Mouse (Mus musculus): Measurements from ENCODE around the gene Camk2d.
A peak's percentile ranks its signal among the peaks of the same experiment; 100 is the strongest.

Gene Camk2d

GRCm38 (mm10) chr3:126650747-126651146 lies 54.6 kb downstream of the Camk2d start:
- DNase-seq (ENCODE audit: low read depth, low spot score) = no peak

GRCm38 (mm10) chr3:126652361-126652760 lies 56.3 kb downstream of the Camk2d start:
- DNase-seq (ENCODE audit: low read depth, low spot score) = no peak

GRCm38 (mm10) chr3:126653118-126653517 lies 57.0 kb downstream of the Camk2d start:
- no peak for DNase-seq (ENCODE audit: low read depth, low spot score)

- DNase-seq (ENCODE audit: low read depth, low spot score) = no peak
Observed at GRCm38 (mm10) chr3:126656173-126656572, 60.1 kb downstream of the Camk2d start.

- DNase-seq (ENCODE audit: low read depth, low spot score) = no peak
Observed at GRCm38 (mm10) chr3:126657895-126658294, 61.8 kb downstream of the Camk2d start.

GRCm38 (mm10) chr3:126658791-126659190 lies 62.7 kb downstream of the Camk2d start:
- no peak for DNase-seq (ENCODE audit: low read depth, low spot score)

- no peak for DNase-seq (ENCODE audit: low read depth, low spot score)
Observed at GRCm38 (mm10) chr3:126659235-126659634, 63.1 kb downstream of the Camk2d start.

GRCm38 (mm10) chr3:126659832-126660564 lies 63.9 kb downstream of the Camk2d start:
- no peak for DNase-seq (ENCODE audit: low read depth, low spot score)

GRCm38 (mm10) chr3:126660575-126660974 lies 64.5 kb downstream of the Camk2d start:
- no peak for DNase-seq (ENCODE audit: low read depth, low spot score)

- DNase-seq (ENCODE audit: low read depth, low spot score) = no peak
Observed at GRCm38 (mm10) chr3:126660986-126661385, 64.9 kb downstream of the Camk2d start.

- DNase-seq (ENCODE audit: low read depth, low spot score) = no peak
Observed at GRCm38 (mm10) chr3:126661920-126662319, 65.8 kb downstream of the Camk2d start.

- no peak for DNase-seq (ENCODE audit: low read depth, low spot score)
Observed at GRCm38 (mm10) chr3:126663436-126663835, 67.3 kb downstream of the Camk2d start.

- no peak for DNase-seq (ENCODE audit: low read depth, low spot score)
Observed at GRCm38 (mm10) chr3:126665866-126666265, 69.8 kb downstream of the Camk2d start.

- DNase-seq (ENCODE audit: low read depth, low spot score) = no peak
Observed at GRCm38 (mm10) chr3:126667019-126667418, 70.9 kb downstream of the Camk2d start.

GRCm38 (mm10) chr3:126667451-126667850 lies 71.3 kb downstream of the Camk2d start:
- DNase-seq (ENCODE audit: low read depth, low spot score) = peak; percentile 22

GRCm38 (mm10) chr3:126668123-126668522 lies 72.0 kb downstream of the Camk2d start:
- no peak for DNase-seq (ENCODE audit: low read depth, low spot score)

GRCm38 (mm10) chr3:126668692-126669091 lies 72.6 kb downstream of the Camk2d start:
- no peak for DNase-seq (ENCODE audit: low read depth, low spot score)

GRCm38 (mm10) chr3:126670413-126670812 lies 74.3 kb downstream of the Camk2d start:
- DNase-seq (ENCODE audit: low read depth, low spot score) = no peak

GRCm38 (mm10) chr3:126671292-126671691 lies 75.2 kb downstream of the Camk2d start:
- no peak for DNase-seq (ENCODE audit: low read depth, low spot score)

- no peak for DNase-seq (ENCODE audit: low read depth, low spot score)
Observed at GRCm38 (mm10) chr3:126681051-126681450, 84.9 kb downstream of the Camk2d start.

GRCm38 (mm10) chr3:126681996-126682395 lies 85.9 kb downstream of the Camk2d start:
- DNase-seq (ENCODE audit: low read depth, low spot score) = no peak

GRCm38 (mm10) chr3:126685363-126685762 lies 89.3 kb downstream of the Camk2d start:
- no peak for DNase-seq (ENCODE audit: low read depth, low spot score)

- no peak for DNase-seq (ENCODE audit: low read depth, low spot score)
Observed at GRCm38 (mm10) chr3:126687150-126687549, 91.0 kb downstream of the Camk2d start.

- no peak for DNase-seq (ENCODE audit: low read depth, low spot score)
Observed at GRCm38 (mm10) chr3:126688516-126688915, 92.4 kb downstream of the Camk2d start.

Data from brain, embryonic 18.5 days (tissue).